Mouse (Mus musculus) midbrain, embryonic 15.5 days (tissue): Measurements from ENCODE around the gene Rhbg. TPM values are rescaled to one million over a fixed set of nuclear protein-coding genes. Genes with fewer than 3 reads are reported as not detected.

ENCODE experiments used
- ATAC-seq: fragments of 200-750 bp; cut with Nextera tagmentation; replicated peaks from 2 replicates; pipeline ENCODE4 v1.8.0; 2017; ENCODE audit warnings: moderate TSS enrichment
- H3K27ac ChIP-seq: fragments of 300-500 bp; sonication (generic); 2 replicates; pipeline ENCODE4 v1.5.1; 2015; ENCODE audit warnings: mild to moderate bottlenecking, inconsistent platforms
- H3K27me3 ChIP-seq: fragments of 300-500 bp; sonication (generic); replicated peaks from 2 replicates; pipeline ENCODE4 v1.6.1; 2015; ENCODE audit warnings: inconsistent platforms
- H3K36me3 ChIP-seq: fragments of 300-500 bp; sonication (generic); replicated peaks from 2 replicates; pipeline ENCODE4 v1.6.1; 2015; ENCODE audit warnings: inconsistent platforms
- H3K4me1 ChIP-seq: fragments of 300-500 bp; sonication (generic); 2 replicates; pipeline ENCODE4 v1.6.1; 2015; ENCODE audit warnings: inconsistent platforms
- H3K4me2 ChIP-seq: fragments of 300-500 bp; sonication (generic); 2 replicates; pipeline ENCODE4 v1.6.1; 2015; ENCODE audit warnings: inconsistent platforms, mild to moderate bottlenecking, moderate library complexity
- H3K4me3 ChIP-seq: fragments of 300-500 bp; sonication (generic); 2 replicates; pipeline ENCODE4 v1.5.1; 2015; ENCODE audit warnings: mild to moderate bottlenecking, inconsistent platforms
- H3K9ac ChIP-seq: fragments of 300-500 bp; sonication (generic); 2 replicates; pipeline ENCODE4 v1.6.1; 2015; ENCODE audit warnings: mild to moderate bottlenecking, inconsistent platforms
- H3K9me3 ChIP-seq: fragments of 300-500 bp; sonication (generic); 2 replicates; pipeline ENCODE4 v1.6.1; 2016; ENCODE audit warnings: inconsistent platforms
- WGBS: fragments of 180-500 bp; shearing (Covaris S2); methylation state at CpG from one replicate; pipeline ENCODE4 v1.1.7; 2015; ENCODE audit warnings: mixed read lengths; 5-methylcytosine and 5-hydroxymethylcytosine counted together
- polyA plus RNA-seq: library from polyadenylated mRNA; unstranded; fragments of >200 nt; fragmentation: Nextera tagmentation; extraction: Ambion mirVana; gene quantifications from 2 replicates; pipeline ENCODE4 v1.2.1, GENCODE M21; 2015

Rhbg gene
- polyA plus RNA-seq, 1 experiment from 2014 or later, result 0.14 TPM

GRCm38 (mm10) chr3:88222446-88222845, 32.1 kb downstream of the Rhbg start:
- Histone ChIP-seq H3K36me3 (no peaks in the 10 kb centered on the region), H3K4me1 (peaks cover 55% of the 10 kb centered on the region), H3K4me2 (peak overlapping the region; percentile 26; the same call in 1 of the 2 replicates), H3K27me3 (peaks cover 2% of the 10 kb centered on the region; the same call in 1 of the 2 replicates), H3K27ac (peak overlapping the region; percentile 92), H3K9me3 (no peaks in the 10 kb centered on the region), H3K9ac (no peak overlapping the region), H3K4me3 (no peak overlapping the region)
- WGBS, result 57% methylated on average over 6 of the region's 6 CpGs
- ATAC-seq, result peak; percentile 37

GRCm38 (mm10) chr3:88221519-88222390, 32.8 kb downstream of the Rhbg start:
- Histone ChIP-seq H3K9ac (peak overlapping the region; percentile 25; the same call in 1 of the 2 replicates), H3K4me2 (peak overlapping the region; percentile 26), H3K27ac (peak overlapping the region; percentile 92), H3K4me1 (peaks cover 52% of the 10 kb centered on the region), H3K9me3 (no peaks in the 10 kb centered on the region), H3K4me3 (no peak overlapping the region), H3K36me3 (no peaks in the 10 kb centered on the region), H3K27me3 (peaks cover 8% of the 10 kb centered on the region; the same call in 1 of the 2 replicates)
- WGBS, result 18% methylated on average over 12 of the region's 12 CpGs
- ATAC-seq, result peak; percentile 82

GRCm38 (mm10) chr3:88220842-88221241, 33.7 kb downstream of the Rhbg start:
- ATAC-seq, result no peak
- H3K9ac ChIP-seq, result peak overlapping the region; percentile 25; the same call in 1 of the 2 replicates
- H3K4me3 ChIP-seq, result no peak overlapping the region
- H3K4me2 ChIP-seq, result peak overlapping the region; percentile 30; the same call in 1 of the 2 replicates
- H3K27ac ChIP-seq, result peak overlapping the region; percentile 92
- 7% methylated on average over 6 of the region's 6 CpGs for WGBS
- H3K9me3 ChIP-seq, result no peaks in the 10 kb centered on the region
- H3K27me3 ChIP-seq, result peaks cover 13% of the 10 kb centered on the region
- H3K4me1 ChIP-seq, result peaks cover 46% of the 10 kb centered on the region
- no peaks in the 10 kb centered on the region for H3K36me3 ChIP-seq

- peak overlapping the region; percentile 18; the same call in 1 of the 2 replicates for H3K9ac ChIP-seq
- peak overlapping the region; percentile 30 for H3K4me2 ChIP-seq
- peaks cover 13% of the 10 kb centered on the region for H3K27me3 ChIP-seq
- no peaks in the 10 kb centered on the region for H3K36me3 ChIP-seq
- 8% methylated on average over 9 of the region's 9 CpGs for WGBS
- peaks cover 52% of the 10 kb centered on the region for H3K4me1 ChIP-seq
- no peak overlapping the region for H3K4me3 ChIP-seq
- H3K27ac ChIP-seq, result peak overlapping the region; percentile 92
- H3K9me3 ChIP-seq, result no peaks in the 10 kb centered on the region
- ATAC-seq, result no peak
Observed at GRCm38 (mm10) chr3:88219940-88220339, 34.6 kb downstream of the Rhbg start.

- ATAC-seq, result no peak
- Histone ChIP-seq H3K4me1 (peaks cover 54% of the 10 kb centered on the region), H3K9me3 (no peaks in the 10 kb centered on the region), H3K27ac (peak overlapping the region; percentile 76), H3K36me3 (no peaks in the 10 kb centered on the region), H3K4me2 (peak overlapping the region; percentile 63), H3K9ac (peak overlapping the region; percentile 42), H3K4me3 (peak overlapping the region; percentile 47), H3K27me3 (peaks cover 16% of the 10 kb centered on the region)
- WGBS, result 35% methylated on average over 1 of the region's 2 CpGs
Observed at GRCm38 (mm10) chr3:88217679-88218078, 36.8 kb downstream of the Rhbg start.

- H3K27ac ChIP-seq, result peak overlapping the region; percentile 76
- peaks cover 51% of the 10 kb centered on the region for H3K4me1 ChIP-seq
- H3K27me3 ChIP-seq, result peaks cover 24% of the 10 kb centered on the region
- H3K9ac ChIP-seq, result peak overlapping the region; percentile 48; the same call in 1 of the 2 replicates
- peak overlapping the region; percentile 47 for H3K4me3 ChIP-seq
- no peaks in the 10 kb centered on the region for H3K36me3 ChIP-seq
- peak overlapping the region; percentile 63 for H3K4me2 ChIP-seq
- no peak for ATAC-seq
- 15% methylated on average over 7 of the region's 7 CpGs for WGBS
- no peaks in the 10 kb centered on the region for H3K9me3 ChIP-seq
Observed at GRCm38 (mm10) chr3:88216534-88217326, 37.8 kb downstream of the Rhbg start.

GRCm38 (mm10) chr3:88216116-88216515, 38.4 kb downstream of the Rhbg start:
- Histone ChIP-seq H3K36me3 (no peaks in the 10 kb centered on the region), H3K4me1 (peaks cover 46% of the 10 kb centered on the region), H3K9me3 (no peaks in the 10 kb centered on the region), H3K4me3 (peak overlapping the region; percentile 47), H3K9ac (peak overlapping the region; percentile 48), H3K27me3 (peaks cover 27% of the 10 kb centered on the region), H3K27ac (peak overlapping the region; percentile 76), H3K4me2 (peak overlapping the region; percentile 63)
- 16% methylated on average over 6 of the region's 6 CpGs for WGBS
- ATAC-seq, result no peak

GRCm38 (mm10) chr3:88215553-88216004, 38.9 kb downstream of the Rhbg start:
- WGBS, result 4% methylated on average over 23 of the region's 23 CpGs
- H3K4me1 ChIP-seq, result peaks cover 45% of the 10 kb centered on the region

GRCm38 (mm10) chr3:88214971-88215552, 39.4 kb downstream of the Rhbg start:
- WGBS, result 3% methylated on average over 48 of the region's 48 CpGs
- peak overlapping the region; percentile 63 for H3K4me2 ChIP-seq
- H3K27ac ChIP-seq, result peak overlapping the region; percentile 76
- H3K9ac ChIP-seq, result peak overlapping the region; percentile 48
- no peaks in the 10 kb centered on the region for H3K36me3 ChIP-seq
- ATAC-seq, result no peak
- peak overlapping the region; percentile 47 for H3K4me3 ChIP-seq
- H3K27me3 ChIP-seq, result peaks cover 35% of the 10 kb centered on the region
- no peaks in the 10 kb centered on the region for H3K9me3 ChIP-seq
- H3K4me1 ChIP-seq, result peaks cover 40% of the 10 kb centered on the region

More at GRCm38 (mm10) chr3:88215553-88216004, 38.9 kb downstream of the Rhbg start:
- peaks cover 31% of the 10 kb centered on the region for H3K27me3 ChIP-seq
- H3K4me3 ChIP-seq, result peak overlapping the region; percentile 47
- no peak for ATAC-seq
- H3K27ac ChIP-seq, result peak overlapping the region; percentile 76
- H3K9me3 ChIP-seq, result no peaks in the 10 kb centered on the region
- peak overlapping the region; percentile 48 for H3K9ac ChIP-seq
- no peaks in the 10 kb centered on the region for H3K36me3 ChIP-seq
- peak overlapping the region; percentile 63 for H3K4me2 ChIP-seq

GRCm38 (mm10) chr3:88214197-88214938, 40.1 kb downstream of the Rhbg start:
- H3K27ac ChIP-seq, result peak overlapping the region; percentile 76
- peak overlapping the region; percentile 48 for H3K9ac ChIP-seq
- peak overlapping the region; percentile 63 for H3K4me2 ChIP-seq
- H3K4me3 ChIP-seq, result peak overlapping the region; percentile 47
- H3K36me3 ChIP-seq, result no peaks in the 10 kb centered on the region
- peak; percentile 89 for ATAC-seq
- 2% methylated on average over 42 of the region's 42 CpGs for WGBS
- H3K27me3 ChIP-seq, result peaks cover 41% of the 10 kb centered on the region
- H3K9me3 ChIP-seq, result no peaks in the 10 kb centered on the region
- H3K4me1 ChIP-seq, result peaks cover 41% of the 10 kb centered on the region

- Histone ChIP-seq H3K27me3 (peaks cover 46% of the 10 kb centered on the region), H3K4me3 (peak overlapping the region; percentile 47), H3K4me1 (peaks cover 49% of the 10 kb centered on the region), H3K9me3 (no peaks in the 10 kb centered on the region), H3K4me2 (peak overlapping the region; percentile 63), H3K27ac (peak overlapping the region; percentile 76), H3K36me3 (no peaks in the 10 kb centered on the region), H3K9ac (peak overlapping the region; percentile 5; the same call in 1 of the 2 replicates)
- WGBS, result 6% methylated on average over 2 of the region's 2 CpGs
- no peak for ATAC-seq
Observed at GRCm38 (mm10) chr3:88213019-88213418, 41.5 kb downstream of the Rhbg start.
